Mouse (Mus musculus) MEL (cell line): Measurements from ENCODE around the gene Klra9.
"Not testable (repeated sequence)": the region's sequence is repeated elsewhere in the genome, so short reads cannot be mapped to it uniquely, and the experiment has no call there.

Source experiments
- CHD1 ChIP-seq: IDR thresholded peaks from 2 replicates; pipeline ENCODE4 v1.6.1; 2012; ENCODE audit warnings: low read depth, mild to moderate bottlenecking, inconsistent platforms, low read length, improper control_type of control experiment
- CHD2 ChIP-seq: IDR thresholded peaks from 2 replicates; pipeline ENCODE4 v1.6.1; 2011; ENCODE audit warnings: low read length, improper control_type of control experiment
- CTCF ChIP-seq, 3 experiments: IDR thresholded peaks in 2 of 3; conservative IDR thresholded peaks in 1 of 3; 2 replicates each; pipeline ENCODE4 v1.5.1; 2011 to 2012; ENCODE audit warnings: low read length in 3 of 3, low read depth in 2 of 3, mild to moderate bottlenecking in 2 of 3, improper control_type of control experiment in 1 of 3, inconsistent platforms in 1 of 3, mixed read lengths in 1 of 3, moderate library complexity in 1 of 3; ENCODE audit not compliant: control insufficient read depth in 1 of 3, insufficient read depth in 1 of 3, poor library complexity in 1 of 3, severe bottlenecking in 1 of 3
- EP300 ChIP-seq, 2 experiments: IDR thresholded peaks; 2 replicates each; pipeline ENCODE4 v1.6.1; 2011; ENCODE audit warnings: improper control_type of control experiment in 2 of 2, low read length in 2 of 2, low read depth in 1 of 2, mild to moderate bottlenecking in 1 of 2
- GABPA ChIP-seq: IDR thresholded peaks from 2 replicates; pipeline ENCODE4 v1.6.1; 2012; ENCODE audit warnings: low read depth, mild to moderate bottlenecking, inconsistent platforms, low read length, improper control_type of control experiment, moderate library complexity
- GATA1 ChIP-seq: IDR thresholded peaks from 2 replicates; pipeline ENCODE4 v1.6.1; 2011; ENCODE audit warnings: low read depth, low read length, improper control_type of control experiment
- MAX ChIP-seq: IDR thresholded peaks from 2 replicates; pipeline ENCODE4 v1.6.1; 2011; ENCODE audit warnings: low read length, improper control_type of control experiment
- MYC ChIP-seq: IDR thresholded peaks from 2 replicates; pipeline ENCODE4 v1.6.1; 2011; ENCODE audit warnings: low read depth, mild to moderate bottlenecking, low read length, improper control_type of control experiment, moderate library complexity
- POLR2A ChIP-seq, 2 experiments: IDR thresholded peaks; 2 replicates each; pipeline ENCODE4 v1.6.1; 2011 to 2012; ENCODE audit warnings: low read length in 2 of 2, mild to moderate bottlenecking in 2 of 2, control low read depth in 1 of 2, improper control_type of control experiment in 1 of 2, low read depth in 1 of 2, moderate library complexity in 1 of 2; ENCODE audit not compliant: control insufficient read depth in 1 of 2, insufficient read depth in 1 of 2, poor library complexity in 1 of 2
- TAL1 ChIP-seq: IDR thresholded peaks from 2 replicates; pipeline ENCODE4 v1.6.1; 2012; ENCODE audit warnings: mild to moderate bottlenecking, inconsistent platforms, low read length, moderate library complexity, mixed read lengths
- USF1 ChIP-seq: IDR thresholded peaks from 2 replicates; pipeline ENCODE4 v1.6.1; 2014; ENCODE audit warnings: low read depth, mild to moderate bottlenecking, inconsistent platforms, low read length, improper control_type of control experiment, moderate library complexity
- ZC3H11A ChIP-seq: IDR thresholded peaks from 2 replicates; pipeline ENCODE4 v1.6.1; 2012; ENCODE audit warnings: low read depth, mild to moderate bottlenecking, inconsistent platforms, low read length, improper control_type of control experiment
- ZNF384 ChIP-seq: IDR thresholded peaks from 2 replicates; pipeline ENCODE4 v1.6.1; 2012; ENCODE audit warnings: low read depth, mild to moderate bottlenecking, inconsistent platforms, low read length, improper control_type of control experiment

DNA sequence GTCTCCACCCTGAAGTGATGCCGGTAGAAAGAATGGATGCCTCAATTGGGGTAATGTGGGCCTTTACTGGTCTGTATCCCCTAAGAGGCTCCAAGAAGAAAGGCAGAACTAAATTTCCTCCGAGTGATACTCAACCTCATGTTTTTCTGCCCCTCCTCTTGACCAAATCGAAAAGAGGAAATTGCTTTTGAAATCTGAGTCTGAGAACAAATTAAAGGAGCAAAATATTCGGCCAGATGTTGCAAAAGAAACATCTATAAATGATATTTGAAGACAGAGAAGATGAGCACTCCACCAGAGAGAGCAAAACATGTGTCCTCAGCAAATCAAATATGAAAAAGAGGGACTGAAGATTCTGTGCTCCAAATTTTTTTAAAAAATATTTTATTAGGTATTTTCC, 63.1 kb downstream of the Klra9 start, which contains the start of gene Klra8:
- TF ChIP-seq POLR2A (IDR thresholded peaks at IDR 0.05; ENCODE audit: control insufficient read depth in 1 of 2, insufficient read depth in 1 of 2, low read depth in 1 of 2, low read length in 2 of 2, poor library complexity in 1 of 2); CHD2; ZC3H11A; MAX; CHD1; MYC; USF1; CTCF (IDR thresholded peaks at IDR 0.05 in 2 of 3, conservative IDR thresholded peaks at IDR 0.05 in 1 of 3; ENCODE audit: control insufficient read depth in 1 of 3, insufficient read depth in 1 of 3, low read depth in 2 of 3, low read length in 3 of 3, poor library complexity in 1 of 3, severe bottlenecking in 1 of 3); GABPA; ZNF384; EP300 (IDR thresholded peaks at IDR 0.05; ENCODE audit: low read depth in 1 of 2, low read length in 2 of 2); TAL1; GATA1: not testable (repeated sequence)
